Mouse (Mus musculus) inflammation-experienced regulatory T-cells, adult 6 months (primary cell): Measurements from ENCODE around the gene Nit2. TPM values are rescaled to one million over a fixed set of nuclear protein-coding genes. Genes with fewer than 3 reads are reported as not detected.
A peak's percentile ranks its signal among the peaks of the same experiment; 100 is the strongest.
"Not testable (repeated sequence)": the region's sequence is repeated elsewhere in the genome, so short reads cannot be mapped to it uniquely, and the experiment has no call there.

Source experiments
- ATAC-seq: one replicate; pipeline ENCODE4 v1.8.0; 2017
- polyA plus RNA-seq, 3 experiments: library from polyadenylated mRNA; unstranded; fragments of 100-300 nt; shearing (Covaris generic); gene quantifications; one replicate each; pipeline ENCODE4 v1.2.1; 2017

Nit2 gene
- polyA plus RNA-seq, result 10 to 100 TPM; 28.0 to 37.5 (median 37.5) TPM

DNA sequence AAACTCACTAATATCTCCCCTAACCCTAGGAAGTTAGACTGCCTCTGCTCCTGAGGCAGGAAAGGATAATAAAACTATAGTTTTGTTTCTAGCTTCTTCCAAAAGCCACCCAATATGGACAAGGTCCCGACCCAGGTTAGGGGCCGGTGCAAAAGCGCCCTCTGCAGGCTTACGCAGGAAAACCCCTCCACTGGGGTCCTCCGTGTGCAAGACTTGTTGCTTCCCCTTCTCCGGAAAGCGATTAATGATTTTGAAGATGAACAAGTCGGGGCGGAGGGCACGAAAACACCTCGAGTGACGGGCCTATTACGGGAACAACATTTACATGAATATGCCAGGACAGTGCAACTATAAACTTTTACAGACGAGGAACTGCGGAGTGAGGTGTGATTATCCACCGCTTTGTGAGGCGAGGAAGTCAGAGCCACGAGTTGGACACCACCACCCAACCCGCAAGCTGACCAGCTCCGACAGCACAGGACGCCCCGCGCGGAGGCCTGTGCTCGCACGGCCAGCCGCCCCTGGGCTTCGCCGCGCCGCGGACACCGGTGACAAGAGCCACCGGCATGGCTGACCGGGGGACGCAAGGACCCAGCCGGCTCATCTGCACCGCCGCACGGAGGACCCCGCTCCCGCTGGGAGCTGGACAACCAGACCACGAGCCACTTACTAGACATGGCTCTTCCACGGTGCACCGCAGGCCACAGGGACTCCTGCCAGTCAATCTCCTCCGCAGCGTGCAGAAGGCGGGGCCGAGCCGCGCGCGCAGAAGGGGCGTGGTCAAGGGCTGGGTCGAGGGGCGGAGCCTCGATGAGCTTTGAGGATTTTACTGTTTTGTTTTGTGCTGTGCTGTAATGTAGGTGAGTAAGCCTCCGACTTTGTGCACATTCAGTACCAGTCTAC is at the start of gene Nit2:
Nit2 (minus strand) TSS at position 731 of the 903 bp plus-strand sequence.
- peak; percentile 96 for ATAC-seq

DNA sequence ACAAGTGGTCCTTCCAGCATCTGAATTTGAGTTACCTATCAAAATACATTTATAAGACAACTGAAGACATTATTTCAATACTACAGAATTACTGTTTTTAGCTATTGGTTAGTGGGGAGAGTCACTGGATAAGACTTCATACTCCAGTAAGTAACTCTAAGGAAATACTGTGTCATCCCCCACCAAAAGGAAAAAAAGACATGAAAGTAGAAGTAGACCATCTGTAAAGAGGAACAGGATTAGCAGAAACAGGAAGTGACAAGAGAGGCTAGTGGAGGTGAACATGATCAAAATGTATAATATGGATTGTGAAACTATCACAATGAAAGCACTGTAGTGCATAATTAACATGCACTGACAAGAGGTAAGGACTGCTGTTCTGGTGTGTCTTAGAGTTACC is 48.8 kb upstream of the Nit2 start:
- no peak for ATAC-seq

DNA sequence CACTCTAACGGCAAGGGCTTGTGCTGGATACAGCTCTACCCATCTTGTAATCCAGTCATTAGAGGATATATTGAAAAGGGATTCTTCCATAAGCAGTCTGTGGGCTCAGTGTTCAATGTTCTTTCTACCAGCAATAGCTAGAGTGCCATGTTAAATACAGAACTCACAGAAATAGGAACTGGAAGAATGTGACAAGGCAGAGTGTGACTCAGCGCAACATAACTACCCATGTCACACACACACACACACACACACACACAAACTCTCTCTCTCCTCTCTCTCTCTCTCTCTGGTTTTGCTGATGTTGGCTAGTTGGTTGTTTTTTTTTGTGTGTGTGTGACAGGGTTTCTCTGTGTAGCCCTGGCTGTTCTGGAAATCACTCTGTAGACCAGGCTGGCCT is 43.9 kb upstream of the Nit2 start:
- ATAC-seq, result no peak

DNA sequence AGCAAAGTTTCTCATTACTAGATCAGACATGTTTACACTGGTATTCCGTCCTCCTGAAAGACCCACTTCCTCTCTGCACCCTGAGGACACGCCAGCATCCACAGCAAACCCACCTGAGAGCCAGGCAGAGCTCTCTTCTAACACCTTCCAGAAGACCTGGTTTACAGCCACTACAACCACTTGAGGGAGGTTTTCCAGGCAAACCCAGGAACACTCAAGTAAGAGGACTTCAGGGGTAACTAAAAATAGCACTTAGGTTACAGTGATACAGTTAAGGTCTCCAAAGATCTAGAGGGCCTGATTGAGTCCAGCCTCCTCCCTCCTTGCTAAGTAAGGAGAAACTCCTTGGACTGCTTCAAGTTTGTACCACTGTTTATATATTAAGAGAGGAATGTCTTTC is 41.2 kb upstream of the Nit2 start:
- no peak for ATAC-seq

DNA sequence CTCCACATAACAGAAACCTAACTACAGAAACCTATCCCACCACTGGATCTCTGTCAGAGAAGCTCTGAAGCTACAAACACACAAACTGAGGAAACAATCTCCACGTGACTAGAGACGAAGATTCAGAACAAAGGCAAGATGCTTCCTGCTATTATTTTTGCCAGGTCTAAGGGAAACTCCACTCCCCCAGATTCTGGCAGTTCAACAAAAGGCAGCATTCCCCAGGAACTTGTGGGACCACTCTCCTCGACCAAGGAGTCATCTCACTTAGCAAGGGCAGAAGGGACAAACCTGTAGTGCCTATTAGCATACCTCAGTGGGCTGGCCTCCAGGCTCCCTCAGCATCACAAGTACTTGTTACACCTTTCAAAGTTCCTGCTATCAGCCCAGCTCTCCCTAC is 30.1 kb upstream of the Nit2 start:
- no peak for ATAC-seq

DNA sequence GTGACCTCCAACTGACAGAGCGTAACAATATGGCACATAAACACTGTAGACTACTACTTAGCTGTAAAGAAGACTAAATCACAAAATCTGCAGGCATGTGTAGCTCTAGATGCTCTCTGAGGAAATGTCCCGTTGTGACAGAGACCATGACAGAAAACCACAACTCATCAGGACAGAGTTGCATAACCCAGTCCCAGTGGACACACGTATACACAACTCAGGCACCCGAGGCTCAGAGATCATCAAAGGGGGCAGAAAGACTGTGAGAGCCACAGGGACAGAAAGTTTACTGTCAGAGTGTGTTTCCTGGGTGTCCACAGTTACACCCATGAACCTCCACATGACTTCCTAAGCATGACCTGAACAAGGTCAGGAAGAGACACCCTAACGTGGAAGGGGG is 29.4 kb upstream of the Nit2 start:
- ATAC-seq, result no peak

DNA sequence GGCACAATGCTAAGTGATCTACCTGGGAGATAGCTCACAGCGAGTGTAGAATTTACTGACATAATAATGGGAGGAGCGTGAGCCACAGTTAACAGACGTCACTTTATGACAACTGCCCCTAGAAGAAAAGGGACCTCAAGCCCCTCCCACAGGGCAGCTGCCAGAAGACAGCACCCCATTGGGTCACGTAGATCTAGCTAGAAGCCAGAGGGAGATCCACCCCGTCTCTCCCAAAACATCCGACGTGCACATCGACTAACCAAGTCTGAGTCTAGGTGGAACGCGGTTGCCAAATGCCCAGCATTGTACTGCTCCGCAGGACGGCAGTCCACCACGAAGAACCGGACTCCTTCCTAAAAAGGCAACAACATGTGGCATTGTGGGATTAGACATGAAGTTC is 24.1 kb upstream of the Nit2 start:
- no peak for ATAC-seq

DNA sequence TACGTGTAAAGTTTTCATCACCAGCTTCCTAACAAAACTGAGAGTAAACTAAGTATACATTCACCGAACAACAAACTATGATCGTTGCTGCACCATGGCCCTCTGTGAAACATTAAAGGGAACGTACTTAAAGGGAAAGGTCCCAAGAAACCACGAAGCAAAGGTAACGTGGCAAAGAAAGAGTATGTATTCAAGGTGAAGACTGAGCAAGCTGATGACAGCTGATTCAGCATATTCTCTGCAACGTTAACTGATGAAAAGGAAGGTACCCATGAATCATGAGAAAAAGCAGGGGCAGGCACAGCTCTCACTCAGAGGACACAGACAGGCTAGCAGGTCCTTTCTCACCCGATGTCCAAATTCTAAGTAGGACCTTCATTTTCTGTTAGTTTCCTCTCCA is 23.2 kb upstream of the Nit2 start:
- no peak for ATAC-seq

DNA sequence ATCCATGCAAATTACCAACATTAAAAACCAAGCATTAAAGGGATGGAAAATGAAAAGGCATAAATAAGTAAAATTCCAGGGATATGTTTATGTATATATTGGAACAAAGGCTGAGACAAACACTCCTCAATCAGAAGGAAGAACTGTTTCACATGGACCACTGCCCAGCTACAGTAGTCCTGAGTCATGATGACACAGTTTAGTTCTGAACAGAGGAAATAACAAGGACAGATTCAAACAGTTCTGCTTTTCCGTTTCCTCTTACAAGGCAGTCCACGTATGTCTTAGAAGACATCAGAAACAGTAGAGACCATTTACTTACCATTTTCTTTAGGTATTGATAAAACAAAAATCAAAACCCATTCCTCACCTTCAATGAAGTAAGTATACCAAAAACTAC is 22.4 kb upstream of the Nit2 start:
- ATAC-seq, result no peak

DNA sequence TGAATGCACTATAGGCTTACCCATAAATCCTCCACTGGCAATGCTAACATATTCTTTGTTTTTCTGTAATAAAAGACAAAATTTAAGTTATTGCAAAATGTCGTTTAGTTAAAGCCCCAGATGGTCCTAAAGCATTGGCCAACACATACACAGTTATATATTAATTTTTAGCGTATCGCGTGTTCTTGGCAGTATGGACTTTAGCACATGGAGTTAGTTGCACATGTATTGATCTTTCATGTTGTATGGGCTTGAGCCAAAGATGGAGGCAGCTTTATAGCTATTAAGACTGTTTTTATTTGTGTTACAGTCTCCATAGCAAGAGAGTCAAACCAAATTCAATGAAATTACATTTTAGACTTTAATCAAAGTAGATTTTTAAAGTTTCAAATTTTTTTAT is 19.5 kb upstream of the Nit2 start:
- no peak for ATAC-seq

DNA sequence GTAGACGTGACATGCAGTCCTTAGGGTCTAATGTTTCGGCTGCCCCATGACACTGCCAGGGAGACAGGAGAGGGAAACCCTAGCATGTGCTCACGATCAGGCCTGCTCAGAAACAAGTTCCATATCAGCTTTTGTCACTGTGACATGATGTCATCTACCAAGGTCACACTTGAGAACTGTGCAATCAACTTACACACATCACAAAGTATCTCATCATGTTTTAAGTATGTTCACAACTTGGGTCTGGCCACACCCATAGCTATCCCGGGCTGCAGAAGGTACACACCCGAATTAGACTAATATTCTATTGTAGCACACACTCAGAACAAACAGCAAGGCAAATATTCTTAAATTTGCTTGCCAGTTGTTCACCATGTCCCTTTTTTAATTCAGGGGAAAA is 14.9 kb upstream of the Nit2 start:
- ATAC-seq, result no peak

DNA sequence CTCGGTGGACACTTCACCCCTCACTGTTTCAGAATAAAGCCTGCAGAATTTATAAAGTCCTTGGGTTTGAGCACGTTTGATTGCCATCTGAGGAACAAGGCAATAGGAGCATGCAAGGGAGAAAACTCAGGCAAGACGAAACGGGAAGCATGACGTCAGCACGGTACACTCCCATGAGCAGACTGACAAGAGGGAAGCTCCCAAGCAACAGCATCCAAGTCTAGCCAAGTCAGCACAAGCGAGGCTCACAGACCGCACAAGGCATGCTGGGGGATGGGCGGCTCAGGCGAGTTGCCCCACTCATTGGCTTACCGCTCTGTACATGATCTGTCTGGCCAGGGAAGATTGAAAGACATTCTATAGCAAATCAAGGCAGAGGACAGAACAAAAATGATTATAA is 14.0 kb upstream of the Nit2 start:
- no peak for ATAC-seq

DNA sequence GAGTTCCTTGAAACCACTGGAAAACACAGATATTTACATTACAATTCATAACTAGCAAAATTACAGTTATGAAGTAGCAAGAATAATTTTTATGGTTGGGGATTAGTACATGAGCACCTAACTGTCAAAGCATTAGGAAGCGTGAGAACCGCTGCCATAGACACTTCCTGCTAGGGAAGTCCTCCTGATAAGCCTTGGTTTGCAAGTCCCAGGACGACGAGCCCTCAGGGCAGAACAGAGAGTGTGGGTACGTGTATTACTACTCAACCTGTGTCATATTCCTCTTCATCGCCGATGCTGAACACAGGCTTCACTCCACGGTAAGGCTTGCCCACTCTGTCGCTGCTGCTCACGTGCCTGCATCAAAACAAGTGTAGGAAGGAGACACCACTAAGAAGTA is 10.5 kb upstream of the Nit2 start:
- peak; percentile 10 for ATAC-seq

DNA sequence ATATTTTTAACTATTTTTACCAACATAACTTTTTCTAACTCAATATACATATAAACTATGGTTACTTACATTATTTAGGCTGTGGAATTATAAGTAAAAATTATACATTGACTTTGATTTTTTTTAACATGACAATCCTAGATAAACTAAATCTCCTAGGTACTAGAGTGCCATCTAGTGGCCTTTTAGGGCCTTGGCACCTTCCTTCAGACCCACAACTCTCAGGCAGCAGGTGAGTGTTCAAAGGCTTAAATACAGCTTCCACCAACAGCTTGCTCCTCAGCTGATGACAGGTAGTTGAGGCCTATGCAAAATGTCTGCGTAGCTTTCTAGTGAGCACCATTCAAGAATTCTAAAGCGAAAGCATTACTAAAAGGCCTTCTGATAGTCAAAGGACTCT is 10.1 kb upstream of the Nit2 start:
- ATAC-seq, result peak; percentile 94

DNA sequence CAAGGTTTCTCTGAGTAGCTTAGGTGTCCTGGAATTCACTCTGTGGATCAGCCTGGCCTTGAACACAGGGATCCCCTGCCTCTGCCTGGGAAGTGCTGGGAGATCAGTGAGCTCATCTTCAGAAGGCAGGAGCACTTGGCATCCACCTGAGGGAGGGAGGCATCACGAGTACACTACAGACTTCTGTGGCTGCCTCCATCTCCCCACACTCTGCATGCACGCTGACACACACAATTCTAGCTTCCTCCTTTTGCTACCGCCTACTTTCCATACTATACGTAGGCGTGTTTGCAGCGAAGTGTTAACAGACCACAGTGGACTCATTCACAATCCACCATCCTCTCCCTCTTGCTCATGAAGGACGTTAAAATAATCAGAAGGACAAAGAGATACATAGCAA is 9.1 kb upstream of the Nit2 start:
- no peak for ATAC-seq

DNA sequence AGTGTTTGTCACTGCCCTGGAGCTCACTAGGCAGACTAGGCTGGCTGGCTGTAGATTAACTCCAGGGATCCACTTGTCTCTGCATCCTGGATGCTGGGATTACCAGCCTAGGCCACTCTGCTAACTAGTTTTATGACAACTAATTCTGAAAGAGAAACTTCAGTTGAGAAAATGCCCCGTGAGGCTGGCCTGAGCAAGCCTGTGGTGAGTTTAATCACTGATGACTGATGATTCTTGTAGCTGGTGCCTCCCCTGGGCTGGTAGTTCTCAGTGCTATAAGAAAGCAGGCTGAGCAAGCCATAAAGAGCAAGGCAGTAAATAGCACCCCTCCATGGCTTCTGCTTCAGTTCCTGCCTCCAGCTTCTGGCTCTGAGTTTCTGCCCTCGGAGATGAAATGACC is 8.6 kb upstream of the Nit2 start:
- no peak for ATAC-seq

DNA sequence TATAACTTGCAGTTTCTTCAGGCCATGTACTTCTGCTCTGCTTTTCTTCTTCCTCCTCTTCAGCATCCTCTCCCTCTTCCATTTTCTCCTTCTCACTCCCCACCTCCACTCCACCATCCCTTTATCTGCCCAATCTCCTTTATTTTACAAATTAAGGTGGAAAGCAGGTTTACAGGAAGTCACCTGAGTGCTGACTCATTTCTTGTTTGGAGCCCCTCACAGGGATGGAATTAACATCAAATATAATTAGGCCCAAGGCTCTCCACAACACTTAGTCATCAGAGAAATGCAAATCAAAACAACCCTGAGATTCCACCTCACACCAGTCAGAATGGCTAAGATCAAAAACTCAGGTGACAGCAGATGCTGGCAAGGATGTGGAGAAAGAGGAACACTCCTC is 7.3 kb upstream of the Nit2 start:
- ATAC-seq, result not testable (repeated sequence)

DNA sequence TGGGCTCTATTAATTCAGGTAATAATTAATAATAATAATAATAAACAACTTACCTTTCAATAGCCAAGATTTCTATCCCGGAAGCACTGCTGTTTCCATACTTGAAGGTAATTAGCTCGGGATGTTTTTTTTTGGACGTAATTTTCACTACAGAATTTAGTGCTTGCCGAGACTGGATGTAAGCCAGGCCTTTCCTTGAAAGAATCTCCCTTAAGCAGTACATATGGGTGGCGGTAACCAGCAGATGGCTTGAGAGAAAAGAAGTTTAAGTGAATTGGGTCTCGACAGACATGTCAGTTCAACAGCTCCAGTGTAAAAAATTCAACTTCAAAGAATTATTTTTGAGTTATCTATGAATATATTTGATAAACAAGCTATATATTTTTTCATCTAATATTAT is 4.4 kb upstream of the Nit2 start:
- ATAC-seq, result no peak

DNA sequence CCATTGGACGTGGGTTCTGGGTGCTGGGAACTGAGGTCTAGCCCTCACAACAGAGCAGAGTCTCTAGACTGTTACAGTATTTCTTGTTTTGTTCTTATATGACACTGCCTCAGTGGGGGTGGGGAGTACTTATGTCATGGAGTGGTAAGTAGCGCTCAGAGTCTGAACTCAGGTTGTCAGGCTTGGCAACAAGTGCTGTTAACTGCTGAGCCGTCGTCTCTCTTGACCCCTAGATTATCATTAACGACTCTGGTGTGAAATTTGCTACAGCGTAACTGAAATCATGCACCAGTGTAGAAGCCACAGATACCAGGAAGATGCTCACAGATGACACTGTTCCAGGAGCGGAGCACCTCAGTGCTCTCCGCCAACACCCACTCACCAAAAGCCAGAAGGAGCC is 4.0 kb upstream of the Nit2 start:
- no peak for ATAC-seq

DNA sequence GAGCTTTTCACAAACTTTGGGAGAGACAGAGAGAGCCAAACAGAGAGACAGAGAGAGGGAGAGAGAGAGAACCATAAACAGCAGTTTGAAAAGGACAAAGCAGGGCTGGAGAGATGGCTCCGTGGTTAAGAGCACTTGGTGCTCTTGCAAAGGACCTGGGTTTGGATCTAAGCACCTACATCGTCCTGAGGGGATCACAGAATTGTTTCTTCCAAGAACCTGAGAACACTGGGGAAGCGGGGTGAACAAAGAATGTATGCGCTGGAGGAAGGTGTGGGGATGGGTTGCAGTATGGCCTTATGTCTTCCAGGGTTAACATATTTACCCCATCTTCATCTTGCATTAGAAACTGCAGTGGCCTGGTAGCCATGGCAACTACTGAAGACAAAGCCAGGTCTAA is 1.1 kb upstream of the Nit2 start:
- ATAC-seq, result no peak

DNA sequence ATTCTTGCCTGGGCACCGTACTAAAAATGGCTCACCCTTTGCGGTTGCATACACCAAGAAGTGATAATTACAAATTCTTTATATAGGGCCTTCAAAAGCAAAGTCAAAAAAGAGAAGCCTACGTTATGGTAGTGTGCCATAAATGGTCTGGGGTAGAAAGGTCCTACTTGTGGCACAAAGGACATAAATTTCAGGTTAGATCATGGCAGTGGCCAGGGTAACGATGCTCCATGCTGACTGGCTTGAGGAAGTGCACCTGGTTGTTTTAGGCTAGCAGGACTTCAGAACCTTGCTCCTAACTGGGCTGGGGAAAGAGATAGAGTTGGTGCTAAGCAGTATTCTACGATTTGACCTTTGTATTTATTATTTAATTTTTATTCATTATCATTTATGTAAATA is 372 bp upstream of the Nit2 start:
- ATAC-seq, result peak; percentile 9

DNA sequence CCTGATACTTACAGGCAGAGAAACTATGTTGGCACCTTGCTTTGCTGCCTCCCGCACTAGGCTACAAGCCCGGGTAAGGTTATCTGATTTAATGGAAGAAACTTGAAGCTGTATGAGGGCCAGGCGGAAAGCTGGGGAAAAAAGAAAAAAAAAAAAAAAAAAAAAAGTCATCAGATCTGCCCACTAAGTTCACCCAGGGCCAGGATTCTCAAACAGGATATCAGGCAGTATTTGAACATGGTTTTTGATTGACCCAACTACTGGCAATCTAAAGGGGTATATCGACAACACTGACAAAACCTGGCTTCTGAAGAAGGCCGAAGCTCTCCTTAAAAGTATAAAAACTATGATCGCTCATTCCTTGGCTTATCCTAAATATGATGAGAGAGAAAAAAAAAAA is 1.1 kb downstream of the Nit2 start:
- no peak for ATAC-seq

DNA sequence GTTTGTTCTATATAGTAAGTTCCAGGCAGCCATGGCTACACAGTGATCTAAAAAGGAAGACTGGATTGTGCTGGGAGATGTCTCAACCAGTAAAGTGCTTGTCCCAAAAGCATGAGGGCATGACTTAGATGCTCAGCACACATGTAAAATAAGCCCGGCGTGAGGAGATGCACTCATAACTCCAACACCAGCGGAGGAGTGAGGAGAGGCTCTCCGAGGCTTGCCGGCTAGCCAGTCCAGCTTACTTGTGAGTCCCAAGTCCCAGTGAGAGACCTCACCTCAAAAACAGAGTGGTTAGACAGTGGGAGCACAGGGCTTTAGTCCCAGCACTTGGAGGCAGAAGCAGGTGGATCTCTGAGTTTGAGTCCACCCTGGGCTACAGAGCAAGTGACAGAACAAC is 2.0 kb downstream of the Nit2 start:
- ATAC-seq, result no peak

DNA sequence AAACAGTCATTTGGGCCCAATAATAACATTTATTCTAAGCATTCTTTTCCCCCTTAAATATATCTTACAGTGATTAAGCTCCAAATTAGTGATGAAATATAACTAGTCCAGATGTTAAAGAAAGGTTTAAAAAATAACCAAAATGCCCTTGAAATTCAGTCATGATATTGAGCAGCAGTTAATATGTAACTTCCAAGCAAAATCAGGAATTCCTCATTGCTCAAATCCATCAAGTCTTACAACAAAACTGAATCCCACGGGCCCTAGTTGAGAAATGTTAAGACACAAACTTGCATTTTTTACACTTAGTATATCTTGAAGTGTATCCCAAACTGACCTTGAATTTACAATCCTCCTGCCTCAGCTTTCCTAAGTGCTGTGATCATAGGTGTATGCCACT is 3.4 kb downstream of the Nit2 start:
- ATAC-seq, result no peak

DNA sequence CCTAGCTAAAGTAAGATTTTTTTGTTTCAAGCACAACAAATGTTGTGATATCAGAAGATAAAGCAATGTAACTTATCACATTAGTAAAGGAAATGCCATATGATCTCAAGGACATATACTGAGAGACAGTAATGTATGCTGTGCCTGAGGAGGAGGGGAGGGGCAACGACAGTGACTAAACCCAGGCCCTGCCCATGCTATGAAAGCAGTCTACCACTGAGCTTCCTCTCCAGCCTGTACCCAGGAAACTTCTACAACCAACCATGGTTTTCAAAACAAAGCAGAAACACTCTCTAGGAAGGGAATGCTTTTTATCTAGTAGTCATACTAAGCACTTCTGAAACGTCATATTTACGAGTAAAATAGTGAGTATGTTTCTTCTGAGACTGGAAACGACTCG is 4.3 kb downstream of the Nit2 start:
- no peak for ATAC-seq
